Mouse (Mus musculus) common myeloid progenitor, adult 5-6 weeks (primary cell): ENCODE data around the gene Ccdc194. TPM values are rescaled to one million over a fixed set of nuclear protein-coding genes. Genes with fewer than 3 reads are reported as not detected.

ENCODE experiments used
- ATAC-seq: replicated peaks from 2 replicates; pipeline ENCODE4 v1.8.0; 2016; ENCODE audit warnings: low read depth, mild to moderate bottlenecking, moderate TSS enrichment, inconsistent platforms; ENCODE audit not compliant: poor library complexity, severe bottlenecking
- total RNA-seq: library from RNA; stranded (forward); fragments of 200-1000, 187-1606 nt; gene quantifications from 2 replicates; pipeline ENCODE4 v1.2.3, GENCODE M21; 2017

Ccdc194 gene
- total RNA-seq, 1 experiment from 2014 or later: not detected

- peak; percentile 55 for ATAC-seq
Measured at GRCm38 (mm10) chr8:71485142-71486135, 40.1 kb downstream of the Ccdc194 start, which contains the start of gene Ano8. Ano8 (minus strand) TSS chr8:71485963.

GRCm38 (mm10) chr8:71484736-71485135 is 40.8 kb downstream of the Ccdc194 start:
- ATAC-seq: no peak

GRCm38 (mm10) chr8:71483932-71484331 is 41.6 kb downstream of the Ccdc194 start:
- no peak; the same call in 1 of the 2 replicates for ATAC-seq

GRCm38 (mm10) chr8:71478943-71479342 is 46.6 kb downstream of the Ccdc194 start:
- ATAC-seq: no peak

GRCm38 (mm10) chr8:71477196-71477845 is 48.2 kb downstream of the Ccdc194 start:
- ATAC-seq: peak; percentile 34

- peak; percentile 48 for ATAC-seq
Measured at GRCm38 (mm10) chr8:71476099-71476940, 49.2 kb downstream of the Ccdc194 start.

GRCm38 (mm10) chr8:71475702-71476075 is 49.8 kb downstream of the Ccdc194 start:
- no peak for ATAC-seq

GRCm38 (mm10) chr8:71474785-71475701 is 50.5 kb downstream of the Ccdc194 start:
- no peak for ATAC-seq

GRCm38 (mm10) chr8:71474344-71474743 is 51.2 kb downstream of the Ccdc194 start:
- ATAC-seq: no peak

- ATAC-seq: no peak
Measured at GRCm38 (mm10) chr8:71472601-71473386, 52.7 kb downstream of the Ccdc194 start.

- no peak for ATAC-seq
Measured at GRCm38 (mm10) chr8:71471861-71472260, 53.6 kb downstream of the Ccdc194 start.

- no peak for ATAC-seq
Measured at GRCm38 (mm10) chr8:71470913-71471255, 54.6 kb downstream of the Ccdc194 start.

GRCm38 (mm10) chr8:71470146-71470912 is 55.2 kb downstream of the Ccdc194 start:
- ATAC-seq: no peak

Other genes with a start within 250 kb of the Ccdc194 start
- 137 and 155 TPM in 2 replicates for gene Use1, start 158.9 kb downstream of the Ccdc194 start, total RNA-seq
- gene Ocel1, start 154.4 kb downstream of the Ccdc194 start, total RNA-seq: 10.7 and 18.6 TPM in 2 replicates
- gene Nr2f6, start 143.8 kb downstream of the Ccdc194 start, total RNA-seq: 3.0 and 4.3 TPM in 2 replicates
- not detected in 2 replicates for gene Ushbp1, start 129.9 kb downstream of the Ccdc194 start, total RNA-seq
- gene Babam1, start 128.8 kb downstream of the Ccdc194 start, total RNA-seq: 84.6 and 89.2 TPM in 2 replicates
- 9.0 and 13.0 TPM in 2 replicates for gene Ankle1, start 119.7 kb downstream of the Ccdc194 start, total RNA-seq
- gene Abhd8, start 62.1 kb downstream of the Ccdc194 start, total RNA-seq: 6.5 and 13.3 TPM in 2 replicates
- 79.0 and 80.0 TPM in 2 replicates for gene Mrpl34, start 60.8 kb downstream of the Ccdc194 start, total RNA-seq
- 9.6 and 17.6 TPM in 2 replicates for gene Dda1, start 56.5 kb downstream of the Ccdc194 start, total RNA-seq
- gene Ano8, start 39.7 kb downstream of the Ccdc194 start, total RNA-seq: 5.4 and 6.6 TPM in 2 replicates
- gene Gtpbp3, start 37.6 kb downstream of the Ccdc194 start, total RNA-seq: 22.6 and 22.7 TPM in 2 replicates
- 3.0 and 3.6 TPM in 2 replicates for gene Plvap, start 14.0 kb downstream of the Ccdc194 start, total RNA-seq
- 35.4 and 49.8 TPM in 2 replicates for gene Bst2, start 11.7 kb upstream of the Ccdc194 start, total RNA-seq
- 84.7 and 86.2 TPM in 2 replicates for gene Mvb12a, start 17.2 kb upstream of the Ccdc194 start, total RNA-seq
- not detected in 2 replicates for gene Tmem221, start 33.2 kb upstream of the Ccdc194 start, total RNA-seq
- gene Nxnl1, start 40.9 kb upstream of the Ccdc194 start, total RNA-seq: not detected in 2 replicates
- gene Slc27a1, start 43.2 kb upstream of the Ccdc194 start, total RNA-seq: 6.8 and 9.5 TPM in 2 replicates
- gene Pgls, start 66.5 kb upstream of the Ccdc194 start, total RNA-seq: 116 and 131 TPM in 2 replicates
- 0.97 and 2.3 TPM in 2 replicates for gene Fam129c, start 71.9 kb upstream of the Ccdc194 start, total RNA-seq
- 64.6 and 75.2 TPM in 2 replicates for gene Colgalt1, start 85.3 kb upstream of the Ccdc194 start, total RNA-seq
- 0.46 and 11.3 TPM in 2 replicates for gene Unc13a, start 146.0 kb upstream of the Ccdc194 start, total RNA-seq
- 9.4 and 14.1 TPM in 2 replicates for gene Jak3, start 150.6 kb upstream of the Ccdc194 start, total RNA-seq
- gene Insl3, start 163.5 kb upstream of the Ccdc194 start, total RNA-seq: 3.4 and 3.5 TPM in 2 replicates
- 0.23 TPM in 1 of 2 replicates, not detected in the other for gene B3gnt3, start 176.1 kb upstream of the Ccdc194 start, total RNA-seq
- 64.3 and 91.5 TPM in 2 replicates for gene Fcho1, start 200.0 kb upstream of the Ccdc194 start, total RNA-seq